ENCODE assay signal across 21 mouse cellular contexts in genomic region chr12:5350491-5351285, GRCm38 (mm10). TPM values are rescaled to one million over a fixed set of nuclear protein-coding genes. Genes with fewer than 3 reads are reported as not detected.
A peak's percentile ranks its signal among the peaks of the same experiment; 100 is the strongest.
DNase-seq lines count a peak whose midpoint lies in the region; ATAC-seq lines count a peak whose summit lies in the region.
"Had no signal": no experiment of that assay in that cellular context is flagged by ENCODE, and none has a peak within 500 bp of the region (broad histone marks: within the 10 kb centered on the region; RNA-seq: fewer than 3 reads in every experiment).

No protein-coding gene starts in this region.

- ATAC-seq in monocyte, adult 5-6 weeks (replicated peaks; ENCODE audit: insufficient number of reproducible peaks, low FRiP score, low TSS enrichment, poor library complexity, severe bottlenecking) = no peak
- ATAC-seq: forebrain, embryonic 16.5 days; inflammation-experienced regulatory T-cells, adult 6 months; midbrain, embryonic 13.5 days; Patski had no signal

- peak; percentile 86 for DNase-seq in heart, adult 11 months
- no peak for DNase-seq in heart, adult 9 months (ENCODE audit: low spot score in 2 of 2)
- DNase-seq in testis, postnatal 10 days (ENCODE audit: low spot score) = peak; percentile 26
- DNase-seq in testis, postnatal 14 days (ENCODE audit: low spot score) = no peak
- DNase-seq in adrenal gland, postnatal 25 days = peak; percentile 50
- DNase-seq in embryo, embryonic 9.5 days (ENCODE audit: extremely low spot score) = no peak
- DNase-seq: cerebellum, adult 11-12 months; heart, adult 18-20 months; kidney, adult 2 months; kidney, postnatal 10 days; lung, adult 18-20 months; lung, postnatal 14 days; right cerebral cortex, postnatal 14 days; spleen, adult 18-20 months; thymus, adult 2 months had no signal

RNA-seq across cellular contexts. Expression of gene Klhl29, which starts 24.8 kb away (rescaled TPM):
- total RNA-seq in adrenal gland, postnatal 25 days (2021) = 15.2 and 18.2 TPM in 2 replicates
- not detected in 3 replicates for total RNA-seq in monocyte, adult 5-6 weeks (2017)
- total RNA-seq: megakaryocyte, adult 5-6 weeks had no signal

Comparison
In these comparisons a context has a peak if more than half of its experiments do, and no peak if none do; other contexts are left out.
1. DNase-seq: peak in heart, adult 11 months (single experiment), testis, postnatal 10 days (single experiment) and adrenal gland, postnatal 25 days (single experiment); none in heart, adult 9 months (0 of 2), testis, postnatal 14 days (single experiment) and embryo, embryonic 9.5 days (single experiment).
2. RNA of gene Klhl29, which starts 24.8 kb away (total RNA-seq): 15.2 to 18.2 TPM in adrenal gland, postnatal 25 days; not detected in monocyte, adult 5-6 weeks; every median in the first group is over 10 times any median in the second.